Mouse (Mus musculus) embryonic fibroblast, embryonic 13.5 days (primary cell): ENCODE data around the gene Abca3.

Source experiments
- CTCF ChIP-seq: IDR thresholded peaks from 2 replicates; pipeline ENCODE4 v1.5.1; 2011; ENCODE audit warnings: mild to moderate bottlenecking, control low read depth, low read length, moderate library complexity, borderline replicate concordance; ENCODE audit not compliant: insufficient read depth
- POLR2A ChIP-seq: IDR thresholded peaks from 2 replicates; pipeline ENCODE4 v1.6.1; 2011; ENCODE audit warnings: low read depth, mild to moderate bottlenecking, control low read depth, low read length, moderate library complexity

DNA sequence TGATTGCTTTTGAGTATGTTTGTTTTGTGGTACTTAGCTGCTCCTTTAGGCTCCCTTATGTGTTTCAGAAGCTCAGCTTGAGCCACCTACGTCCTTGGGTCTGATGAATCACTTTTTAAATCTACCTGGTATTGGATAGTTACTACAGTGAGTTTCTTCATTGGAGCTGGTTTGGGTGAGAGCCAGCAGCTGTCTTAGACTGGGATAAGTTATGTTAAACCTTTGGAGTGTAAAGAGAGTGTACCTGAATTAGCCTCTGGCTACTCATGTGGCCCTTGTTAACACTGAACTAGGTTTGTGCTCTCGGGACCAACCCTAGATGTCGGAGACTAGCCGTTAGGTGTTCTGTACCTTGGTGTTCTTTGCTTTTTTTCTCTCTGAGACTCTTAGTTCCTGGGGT lies 71.4 kb downstream of the Abca3 start:
- TF ChIP-seq POLR2A (no peak), CTCF (no peak)
